Mouse (Mus musculus): ENCODE measurements at regions not wholly inside any gene's neighbourhood (a gene's known extent, or its start where the extent isn't known, plus 50 kb on each side); places are given as distances from the start of the nearest gene placed in this dataset.

- ATAC-seq (ENCODE audit: low read depth) (no peak), DNase-seq (ENCODE audit: low spot score) (no peak)
- H3K4me3 ChIP-seq (ENCODE audit: low read depth, low read length), result no peak overlapping the region
- no peak overlapping the region for H3K4me2 ChIP-seq (ENCODE audit: low read depth, low read length)
- no peaks in the 10 kb centered on the region for H3K27me3 ChIP-seq (replicated peaks; ENCODE audit: control insufficient read depth, insufficient read depth, low read length)
- no peak overlapping the region for H3K9ac ChIP-seq (ENCODE audit: low read depth, low read length)
- H3K4me1 ChIP-seq (ENCODE audit: control insufficient read depth, insufficient read depth, low read length), result no peaks in the 10 kb centered on the region
- 81% methylated on average over 4 of the region's 4 CpGs for WGBS
- no peak overlapping the region for H3K27ac ChIP-seq (replicated peaks; ENCODE audit: low read depth, low read length)
- H3K36me3 ChIP-seq (ENCODE audit: control insufficient read depth, insufficient read depth, low read length), result no peaks in the 10 kb centered on the region
- H3K9me3 ChIP-seq (ENCODE audit: control insufficient read depth, low read length), result no peaks in the 10 kb centered on the region
These were observed 596.1 kb upstream of the Mef2c start for GRCm38 (mm10) chr13:82907689-82908088.

DNA sequence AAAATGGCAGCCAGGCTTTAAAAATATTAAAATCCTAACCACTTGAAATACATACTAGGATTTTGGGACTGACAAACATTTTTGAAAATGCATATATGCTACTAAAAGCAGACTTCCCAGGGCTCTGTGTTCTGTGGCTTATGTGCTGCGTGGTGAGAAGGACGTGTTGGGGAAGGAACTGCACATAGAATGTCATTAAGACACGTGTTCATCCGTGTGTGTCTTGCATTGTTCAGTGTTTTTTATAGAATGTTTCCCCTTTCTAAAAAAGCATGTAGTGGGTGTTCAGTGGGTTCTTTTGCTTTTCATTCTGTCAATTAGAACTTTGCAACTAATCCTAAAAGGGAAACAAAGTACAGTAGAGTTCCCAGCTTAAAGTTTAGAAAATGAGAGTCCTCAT is 594.7 kb upstream of the Mef2c start:
- ATAC-seq (ENCODE audit: low read depth) (no peak), DNase-seq (ENCODE audit: low spot score) (no peak)
- 86% methylated on average over 4 of the region's 4 CpGs for WGBS
- Histone ChIP-seq H3K4me2 (ENCODE audit: low read depth, low read length) (no peak overlapping the region), H3K9ac (ENCODE audit: low read depth, low read length) (no peak overlapping the region), H3K9me3 (ENCODE audit: control insufficient read depth, low read length) (no peaks in the 10 kb centered on the region), H3K4me3 (ENCODE audit: low read depth, low read length) (no peak overlapping the region), H3K27me3 (replicated peaks; ENCODE audit: control insufficient read depth, insufficient read depth, low read length) (no peaks in the 10 kb centered on the region), H3K36me3 (ENCODE audit: control insufficient read depth, insufficient read depth, low read length) (no peaks in the 10 kb centered on the region), H3K4me1 (ENCODE audit: control insufficient read depth, insufficient read depth, low read length) (no peaks in the 10 kb centered on the region), H3K27ac (replicated peaks; ENCODE audit: low read depth, low read length) (no peak overlapping the region)

DNA sequence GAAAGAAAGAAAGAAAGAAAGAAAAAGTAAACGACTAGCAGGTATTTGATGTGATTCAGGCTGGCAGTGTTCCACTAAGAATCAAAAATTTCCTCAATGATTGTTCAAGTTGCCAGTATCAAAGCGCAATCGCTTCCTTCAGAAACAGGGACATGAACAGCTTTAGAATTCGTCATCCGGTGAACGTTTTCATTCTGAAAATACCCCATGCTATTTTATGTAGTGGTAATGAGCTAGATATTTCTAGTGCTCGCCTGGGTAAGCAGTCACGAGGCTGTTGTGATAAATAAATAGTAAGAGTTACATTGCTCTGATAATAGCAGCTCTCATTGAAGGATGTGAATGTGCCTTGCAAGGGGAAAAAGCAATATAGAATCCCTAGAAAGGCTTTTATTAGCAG is 591.0 kb upstream of the Mef2c start:
- H3K36me3 ChIP-seq (ENCODE audit: control insufficient read depth, insufficient read depth, low read length), result no peaks in the 10 kb centered on the region
- H3K4me2 ChIP-seq (ENCODE audit: low read depth, low read length), result no peak overlapping the region
- H3K9ac ChIP-seq (ENCODE audit: low read depth, low read length), result no peak overlapping the region
- no peak overlapping the region for H3K4me3 ChIP-seq (ENCODE audit: low read depth, low read length)
- ATAC-seq (ENCODE audit: low read depth) (no peak), DNase-seq (ENCODE audit: low spot score) (no peak)
- H3K27ac ChIP-seq (replicated peaks; ENCODE audit: low read depth, low read length), result no peak overlapping the region
- H3K4me1 ChIP-seq (ENCODE audit: control insufficient read depth, insufficient read depth, low read length), result no peaks in the 10 kb centered on the region
- H3K27me3 ChIP-seq (replicated peaks; ENCODE audit: control insufficient read depth, insufficient read depth, low read length), result no peaks in the 10 kb centered on the region
- no peaks in the 10 kb centered on the region for H3K9me3 ChIP-seq (ENCODE audit: control insufficient read depth, low read length)
- 82% methylated on average over 8 of the region's 8 CpGs for WGBS

- no peak overlapping the region for H3K27ac ChIP-seq (replicated peaks; ENCODE audit: low read depth, low read length)
- no peaks in the 10 kb centered on the region for H3K4me1 ChIP-seq (ENCODE audit: control insufficient read depth, insufficient read depth, low read length)
- H3K36me3 ChIP-seq (ENCODE audit: control insufficient read depth, insufficient read depth, low read length), result no peaks in the 10 kb centered on the region
- no peaks in the 10 kb centered on the region for H3K27me3 ChIP-seq (replicated peaks; ENCODE audit: control insufficient read depth, insufficient read depth, low read length)
- no peaks in the 10 kb centered on the region for H3K9me3 ChIP-seq (ENCODE audit: control insufficient read depth, low read length)
- H3K9ac ChIP-seq (ENCODE audit: low read depth, low read length), result no peak overlapping the region
- 89% methylated on average over 4 of the region's 4 CpGs for WGBS
- no peak overlapping the region for H3K4me3 ChIP-seq (ENCODE audit: low read depth, low read length)
- no peak for ATAC-seq (ENCODE audit: low read depth)
- no peak for DNase-seq (ENCODE audit: low spot score)
- H3K4me2 ChIP-seq (ENCODE audit: low read depth, low read length), result no peak overlapping the region
These were observed 588.6 kb upstream of the Mef2c start for GRCm38 (mm10) chr13:82915194-82915593.

DNA sequence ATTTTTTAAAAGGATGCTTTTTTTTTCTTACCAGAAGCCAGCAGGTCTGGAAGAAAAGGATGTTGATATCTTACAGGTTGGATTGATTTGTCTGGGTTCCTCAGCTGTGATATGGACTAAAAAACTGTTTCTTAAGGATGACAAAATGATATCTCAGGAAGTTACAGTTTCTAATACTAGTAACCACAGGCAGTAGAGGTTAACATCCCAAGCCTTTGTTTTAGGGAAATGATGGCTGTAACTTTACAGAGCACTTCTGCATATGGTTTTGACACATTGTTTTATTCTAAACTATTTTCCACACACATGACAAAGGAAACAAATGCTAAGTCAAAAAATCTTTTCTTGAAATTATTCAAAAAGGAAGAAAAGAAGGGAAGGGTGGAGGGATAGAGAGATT is 573.8 kb upstream of the Mef2c start:
- Histone ChIP-seq H3K9me3 (ENCODE audit: control insufficient read depth, low read length) (no peaks in the 10 kb centered on the region), H3K4me1 (ENCODE audit: control insufficient read depth, insufficient read depth, low read length) (no peaks in the 10 kb centered on the region), H3K27me3 (replicated peaks; ENCODE audit: control insufficient read depth, insufficient read depth, low read length) (no peaks in the 10 kb centered on the region), H3K4me2 (ENCODE audit: low read depth, low read length) (no peak overlapping the region), H3K4me3 (ENCODE audit: low read depth, low read length) (no peak overlapping the region), H3K9ac (ENCODE audit: low read depth, low read length) (no peak overlapping the region), H3K36me3 (ENCODE audit: control insufficient read depth, insufficient read depth, low read length) (no peaks in the 10 kb centered on the region), H3K27ac (replicated peaks; ENCODE audit: low read depth, low read length) (no peak overlapping the region)
- DNase-seq (ENCODE audit: low spot score) (no peak), ATAC-seq (ENCODE audit: low read depth) (no peak)

GRCm38 (mm10) chr13:82937856-82938255 is 566.0 kb upstream of the Mef2c start:
- ATAC-seq (ENCODE audit: low read depth), result no peak
- Histone ChIP-seq H3K4me3 (ENCODE audit: low read depth, low read length) (no peak overlapping the region), H3K9me3 (ENCODE audit: control insufficient read depth, low read length) (no peaks in the 10 kb centered on the region), H3K4me1 (ENCODE audit: control insufficient read depth, insufficient read depth, low read length) (no peaks in the 10 kb centered on the region), H3K27ac (replicated peaks; ENCODE audit: low read depth, low read length) (no peak overlapping the region), H3K9ac (ENCODE audit: low read depth, low read length) (no peak overlapping the region), H3K4me2 (ENCODE audit: low read depth, low read length) (no peak overlapping the region), H3K36me3 (ENCODE audit: control insufficient read depth, insufficient read depth, low read length) (no peaks in the 10 kb centered on the region), H3K27me3 (replicated peaks; ENCODE audit: control insufficient read depth, insufficient read depth, low read length) (no peaks in the 10 kb centered on the region)
- no peak for DNase-seq (ENCODE audit: low spot score)
- WGBS, result 86% methylated on average over 3 of the region's 3 CpGs

GRCm38 (mm10) chr13:82942691-82943341 is 561.0 kb upstream of the Mef2c start:
- Histone ChIP-seq H3K4me1 (ENCODE audit: control insufficient read depth, insufficient read depth, low read length) (no peaks in the 10 kb centered on the region), H3K36me3 (ENCODE audit: control insufficient read depth, insufficient read depth, low read length) (no peaks in the 10 kb centered on the region), H3K9me3 (ENCODE audit: control insufficient read depth, low read length) (no peaks in the 10 kb centered on the region), H3K27me3 (replicated peaks; ENCODE audit: control insufficient read depth, insufficient read depth, low read length) (no peaks in the 10 kb centered on the region), H3K27ac (replicated peaks; ENCODE audit: low read depth, low read length) (no peak overlapping the region), H3K4me3 (ENCODE audit: low read depth, low read length) (no peak overlapping the region), H3K9ac (ENCODE audit: low read depth, low read length) (no peak overlapping the region), H3K4me2 (ENCODE audit: low read depth, low read length) (no peak overlapping the region)
- DNase-seq (ENCODE audit: low spot score) (peak; percentile 6), ATAC-seq (ENCODE audit: low read depth) (no peak)
- 44% methylated on average over 11 of the region's 11 CpGs for WGBS

GRCm38 (mm10) chr13:82946931-82947330 is 556.9 kb upstream of the Mef2c start:
- H3K4me3 ChIP-seq (ENCODE audit: low read depth, low read length), result no peak overlapping the region
- no peaks in the 10 kb centered on the region for H3K4me1 ChIP-seq (ENCODE audit: control insufficient read depth, insufficient read depth, low read length)
- no peak for DNase-seq (ENCODE audit: low spot score)
- no peak for ATAC-seq (ENCODE audit: low read depth)
- no peak overlapping the region for H3K4me2 ChIP-seq (ENCODE audit: low read depth, low read length)
- H3K27me3 ChIP-seq (replicated peaks; ENCODE audit: control insufficient read depth, insufficient read depth, low read length), result no peaks in the 10 kb centered on the region
- H3K9me3 ChIP-seq (ENCODE audit: control insufficient read depth, low read length), result no peaks in the 10 kb centered on the region
- no peak overlapping the region for H3K9ac ChIP-seq (ENCODE audit: low read depth, low read length)
- 88% methylated on average over 5 of the region's 5 CpGs for WGBS
- no peak overlapping the region for H3K27ac ChIP-seq (replicated peaks; ENCODE audit: low read depth, low read length)
- no peaks in the 10 kb centered on the region for H3K36me3 ChIP-seq (ENCODE audit: control insufficient read depth, insufficient read depth, low read length)

- Histone ChIP-seq H3K4me1 (ENCODE audit: control insufficient read depth, insufficient read depth, low read length) (no peaks in the 10 kb centered on the region), H3K27ac (replicated peaks; ENCODE audit: low read depth, low read length) (no peak overlapping the region), H3K4me3 (ENCODE audit: low read depth, low read length) (no peak overlapping the region), H3K4me2 (ENCODE audit: low read depth, low read length) (no peak overlapping the region), H3K27me3 (replicated peaks; ENCODE audit: control insufficient read depth, insufficient read depth, low read length) (no peaks in the 10 kb centered on the region), H3K36me3 (ENCODE audit: control insufficient read depth, insufficient read depth, low read length) (no peaks in the 10 kb centered on the region), H3K9ac (ENCODE audit: low read depth, low read length) (no peak overlapping the region), H3K9me3 (ENCODE audit: control insufficient read depth, low read length) (no peaks in the 10 kb centered on the region)
- ATAC-seq (ENCODE audit: low read depth) (no peak), DNase-seq (ENCODE audit: low spot score) (peak; percentile 16)
- WGBS, result 66% methylated on average over 6 of the region's 6 CpGs
These were observed 554.3 kb upstream of the Mef2c start for GRCm38 (mm10) chr13:82949541-82949940.

Measured in embryonic facial prominence, embryonic 14.5 days (tissue).